In the genomic region with DNA sequence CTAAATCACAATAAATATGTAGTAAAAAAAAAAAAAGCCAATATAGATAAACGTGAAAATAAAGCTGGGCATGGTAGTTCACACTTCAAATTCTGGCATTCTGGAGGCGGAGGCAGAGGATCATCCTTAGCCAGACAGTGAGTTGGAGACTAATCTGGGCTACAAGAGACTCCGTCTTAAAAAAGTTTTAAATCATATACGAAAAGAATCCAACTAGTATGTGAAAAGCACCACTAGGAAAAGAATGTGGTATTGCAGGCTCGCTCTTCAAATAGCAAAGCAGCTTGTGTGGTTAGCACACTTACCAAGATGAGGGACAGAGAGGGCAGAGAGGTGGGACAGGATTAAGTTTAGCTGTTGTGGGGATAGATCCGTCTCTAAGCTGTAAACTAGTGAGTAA, we compare ENCODE assay signal across 9 mouse cellular contexts. TPM values are rescaled to one million over a fixed set of nuclear protein-coding genes. Genes with fewer than 3 reads are reported as not detected.
DNase-seq lines count a peak whose midpoint lies in the region; ATAC-seq lines count a peak whose summit lies in the region.
"Had no signal": no experiment of that assay in that cellular context is flagged by ENCODE, and none has a peak within 500 bp of the region (broad histone marks: within the 10 kb centered on the region; RNA-seq: fewer than 3 reads in every experiment).

No protein-coding gene starts in this region.

- DNase-seq in kidney, postnatal 4 days, result no peak
- no peak for DNase-seq in urinary bladder, postnatal 25 days (ENCODE audit: low spot score)
- no peak for DNase-seq in gastrocnemius, postnatal 4 days (ENCODE audit: low spot score in 2 of 2)
- no peak for DNase-seq in adrenal gland, adult 18-20 months (ENCODE audit: low spot score in 2 of 2)

- H3K9ac ChIP-seq in kidney, embryonic 14.5 days (ENCODE audit: low read depth, low read length), result peak overlapping the region; percentile 52; the same call in 1 of the 2 replicates
- H3K9ac ChIP-seq in hindbrain, embryonic 15.5 days, result peak overlapping the region; percentile 60; the same call in 1 of the 2 replicates
- peak overlapping the region; percentile 47; the same call in 1 of the 2 replicates for H3K9ac ChIP-seq in midbrain, embryonic 15.5 days

- peak overlapping the region; percentile 76 for H3K27ac ChIP-seq in kidney, embryonic 14.5 days (ENCODE audit: low read depth, low read length)
- H3K27ac ChIP-seq in brown adipose tissue, adult 24 weeks (replicated peaks; ENCODE audit: low read depth, low read length), result peak overlapping the region; percentile 67; the same call in 1 of the 2 replicates
- peak overlapping the region; percentile 92 for H3K27ac ChIP-seq in hindbrain, embryonic 15.5 days (replicated peaks)
- H3K27ac ChIP-seq in midbrain, embryonic 15.5 days, result peak overlapping the region; percentile 88

- ATAC-seq in kidney, embryonic 14.5 days (ENCODE audit: low FRiP score, low TSS enrichment), result no peak
- ATAC-seq in hindbrain, embryonic 15.5 days (ENCODE audit: low FRiP score, low read depth), result no peak
- ATAC-seq in midbrain, embryonic 15.5 days (replicated peaks), result no peak

- no peaks in the 10 kb centered on the region for H3K9me3 ChIP-seq in kidney, embryonic 14.5 days (ENCODE audit: control insufficient read depth, low read length)
- no peaks in the 10 kb centered on the region for H3K9me3 ChIP-seq in hindbrain, embryonic 15.5 days
- no peaks in the 10 kb centered on the region for H3K9me3 ChIP-seq in midbrain, embryonic 15.5 days

- H3K4me1 ChIP-seq in kidney, embryonic 14.5 days (ENCODE audit: control insufficient read depth, insufficient read depth, low read length), result no peaks in the 10 kb centered on the region
- H3K4me1 ChIP-seq in brown adipose tissue, adult 24 weeks (ENCODE audit: control insufficient read depth, insufficient read depth, insufficient read length, low read length), result no peaks in the 10 kb centered on the region
- peaks cover 16% of the 10 kb centered on the region for H3K4me1 ChIP-seq in hindbrain, embryonic 15.5 days (replicated peaks)
- H3K4me1 ChIP-seq in midbrain, embryonic 15.5 days, result peaks cover 25% of the 10 kb centered on the region

- H3K4me2 ChIP-seq in kidney, embryonic 14.5 days (replicated peaks; ENCODE audit: low read depth, low read length), result peak overlapping the region; percentile 81
- H3K4me2 ChIP-seq in hindbrain, embryonic 15.5 days, result peak overlapping the region; percentile 76
- H3K4me2 ChIP-seq in midbrain, embryonic 15.5 days, result peak overlapping the region; percentile 81

- WGBS in kidney, embryonic 14.5 days, result 50% methylated on average over 6 of the region's 6 CpGs
- 57% methylated on average over 6 of the region's 6 CpGs for WGBS in hindbrain, embryonic 15.5 days
- 46% methylated on average over 6 of the region's 6 CpGs for WGBS in midbrain, embryonic 15.5 days

- H3K27me3 ChIP-seq in kidney, embryonic 14.5 days (ENCODE audit: control insufficient read depth, insufficient read depth, low read length), result no peaks in the 10 kb centered on the region
- no peaks in the 10 kb centered on the region for H3K27me3 ChIP-seq in hindbrain, embryonic 15.5 days
- no peaks in the 10 kb centered on the region for H3K27me3 ChIP-seq in midbrain, embryonic 15.5 days (replicated peaks)

- no peaks in the 10 kb centered on the region; the same call in 1 of the 2 replicates for H3K36me3 ChIP-seq in kidney, embryonic 14.5 days (ENCODE audit: control insufficient read depth, insufficient read depth, low read length)
- H3K36me3 ChIP-seq in hindbrain, embryonic 15.5 days, result peaks cover 3% of the 10 kb centered on the region; the same call in 1 of the 2 replicates
- H3K36me3 ChIP-seq in midbrain, embryonic 15.5 days (replicated peaks), result no peaks in the 10 kb centered on the region

- peak overlapping the region; percentile 75; the same call in 1 of the 2 replicates for H3K4me3 ChIP-seq in kidney, embryonic 14.5 days (ENCODE audit: low read length)
- 0 out of 2 replicates have a peak overlapping the region, but pooled peaks have one; percentile 69 for H3K4me3 ChIP-seq in brown adipose tissue, adult 24 weeks (ENCODE audit: insufficient read depth, low read depth, low read length)
- peak overlapping the region; percentile 83 for H3K4me3 ChIP-seq in hindbrain, embryonic 15.5 days
- peak overlapping the region; percentile 78 for H3K4me3 ChIP-seq in midbrain, embryonic 15.5 days

RNA-seq across cellular contexts. Expression of a gene that starts 1.2 kb away (rescaled TPM):
- polyA plus RNA-seq in kidney, embryonic 14.5 days (2014; fragmentation: Nextera tagmentation; extraction: Ambion mirVana), result 59.7 and 70.8 TPM in 2 replicates
- 5.1 and 7.7 TPM in 2 replicates for polyA plus RNA-seq in brown adipose tissue, adult 24 weeks (2012; ENCODE audit: insufficient read depth, insufficient read length, missing spikeins)
- 87.8 and 90.1 TPM in 2 replicates for polyA plus RNA-seq in hindbrain, embryonic 15.5 days (2015; fragmentation: Nextera tagmentation; extraction: Ambion mirVana)
- 102 TPM in 2 replicates for polyA plus RNA-seq in midbrain, embryonic 15.5 days (2015; fragmentation: Nextera tagmentation; extraction: Ambion mirVana)
- 10 to 100 TPM; 11.8 to 12.5 TPM for total RNA-seq in gastrocnemius, postnatal 4 days (2021)
- 10 to 100 TPM; 25.8 to 27.0 TPM for total RNA-seq in adrenal gland, adult 18-20 months (2021)

RNA-seq across cellular contexts. Expression of a gene that starts 15.1 kb away (rescaled TPM):
- 15.3 and 20.9 TPM in 2 replicates for polyA plus RNA-seq in kidney, embryonic 14.5 days (2014; fragmentation: Nextera tagmentation; extraction: Ambion mirVana)
- 28.2 and 41.7 TPM in 2 replicates for polyA plus RNA-seq in brown adipose tissue, adult 24 weeks (2012; ENCODE audit: insufficient read depth, insufficient read length, missing spikeins)
- polyA plus RNA-seq in hindbrain, embryonic 15.5 days (2015; fragmentation: Nextera tagmentation; extraction: Ambion mirVana), result 24.8 and 27.4 TPM in 2 replicates
- polyA plus RNA-seq in midbrain, embryonic 15.5 days (2015; fragmentation: Nextera tagmentation; extraction: Ambion mirVana), result 26.3 and 28.1 TPM in 2 replicates
- 10 to 100 TPM; 38.9 to 52.0 TPM for total RNA-seq in gastrocnemius, postnatal 4 days (2021)
- 10 to 100 TPM; 43.2 to 47.7 TPM for total RNA-seq in adrenal gland, adult 18-20 months (2021)

RNA-seq across cellular contexts. Expression of a gene that starts 26.0 kb away (rescaled TPM):
- not detected in 2 replicates for polyA plus RNA-seq in kidney, embryonic 14.5 days (2014; fragmentation: Nextera tagmentation; extraction: Ambion mirVana)
- not detected in 2 replicates for polyA plus RNA-seq in brown adipose tissue, adult 24 weeks (2012; ENCODE audit: insufficient read depth, insufficient read length, missing spikeins)
- polyA plus RNA-seq in hindbrain, embryonic 15.5 days (2015; fragmentation: Nextera tagmentation; extraction: Ambion mirVana), result not detected in 2 replicates
- polyA plus RNA-seq in midbrain, embryonic 15.5 days (2015; fragmentation: Nextera tagmentation; extraction: Ambion mirVana), result not detected in 2 replicates
- not detected for total RNA-seq in gastrocnemius, postnatal 4 days (2021)
- total RNA-seq in adrenal gland, adult 18-20 months (2021), result not detected
- polyA plus RNA-seq: frontal cortex, adult 2 months had no signal

RNA-seq across cellular contexts. Expression of a gene that starts 51.2 kb away (rescaled TPM):
- not detected in 2 replicates for polyA plus RNA-seq in kidney, embryonic 14.5 days (2014; fragmentation: Nextera tagmentation; extraction: Ambion mirVana)
- not detected in 2 replicates for polyA plus RNA-seq in brown adipose tissue, adult 24 weeks (2012; ENCODE audit: insufficient read depth, insufficient read length, missing spikeins)
- polyA plus RNA-seq in hindbrain, embryonic 15.5 days (2015; fragmentation: Nextera tagmentation; extraction: Ambion mirVana), result not detected in 2 replicates
- polyA plus RNA-seq in midbrain, embryonic 15.5 days (2015; fragmentation: Nextera tagmentation; extraction: Ambion mirVana), result not detected in 2 replicates
- total RNA-seq in gastrocnemius, postnatal 4 days (2021), result not detected
- not detected for total RNA-seq in adrenal gland, adult 18-20 months (2021)
- polyA plus RNA-seq: frontal cortex, adult 2 months had no signal
